Mouse (Mus musculus): ENCODE measurements around the gene Fndc1. TPM values are rescaled to one million over a fixed set of nuclear protein-coding genes. Genes with fewer than 3 reads are reported as not detected.

The Fndc1 gene
- total RNA-seq (2021): 10 to 100 TPM; 11.1 to 12.4 TPM

GRCm38 (mm10) chr17:7826819-7827515, at the start of gene Fndc1:
Gene Fndc1 (minus strand): TSS chr17:7827302.
- peak; percentile 61 to 81 for DNase-seq (ENCODE audit: extremely low spot score in 1 of 2, low spot score in 1 of 2)

DNA sequence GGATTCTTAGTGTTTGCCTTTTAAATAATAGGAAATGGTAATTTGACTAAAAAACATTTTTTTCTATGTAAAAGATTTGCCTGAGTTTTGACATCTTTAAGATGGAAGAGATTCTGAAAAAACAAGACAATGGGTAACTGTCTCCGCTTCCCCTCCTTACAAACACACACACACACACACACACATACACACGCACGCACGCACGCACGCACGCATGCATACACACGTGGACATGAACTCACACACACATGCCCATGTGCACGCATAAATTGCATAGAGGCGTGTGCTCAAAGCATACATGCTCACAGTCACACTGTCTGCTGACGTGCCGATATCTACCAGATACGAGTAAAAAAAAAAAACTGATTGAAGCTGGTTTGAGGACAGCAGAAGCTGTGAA, 49.4 kb upstream of the Fndc1 start:
- DNase-seq (ENCODE audit: extremely low spot score in 1 of 2, low spot score in 1 of 2): no peak

- no peak for DNase-seq (ENCODE audit: extremely low spot score in 1 of 2, low spot score in 1 of 2)
These were observed 48.9 kb upstream of the Fndc1 start for GRCm38 (mm10) chr17:7875941-7876461.

GRCm38 (mm10) chr17:7874776-7875531, 47.9 kb upstream of the Fndc1 start:
- DNase-seq (ENCODE audit: extremely low spot score in 1 of 2, low spot score in 1 of 2): no peak

DNA sequence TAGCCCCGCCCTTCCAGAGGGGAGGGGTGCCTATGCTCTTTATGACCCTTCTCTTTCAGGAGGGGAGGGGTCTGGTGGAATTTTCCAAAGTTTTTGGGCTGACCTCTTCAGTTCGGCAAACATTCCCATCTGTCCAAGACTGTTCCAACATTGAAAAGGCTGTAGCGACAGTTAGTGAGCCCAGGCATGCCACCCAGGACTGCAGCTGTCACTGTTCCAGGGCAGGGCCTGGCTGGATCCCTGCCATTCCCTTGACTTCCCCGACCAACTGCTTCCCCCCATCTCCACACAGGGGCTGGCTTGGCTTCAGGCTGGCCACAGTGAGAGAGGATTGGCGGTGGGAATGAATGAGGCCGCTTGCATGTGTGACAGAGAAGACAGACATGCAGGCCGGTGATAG, 46.3 kb upstream of the Fndc1 start:
- no peak for DNase-seq (ENCODE audit: extremely low spot score in 1 of 2, low spot score in 1 of 2)

- no peak for DNase-seq (ENCODE audit: extremely low spot score in 1 of 2, low spot score in 1 of 2)
These were observed 44.7 kb upstream of the Fndc1 start for GRCm38 (mm10) chr17:7871800-7872199.

GRCm38 (mm10) chr17:7870862-7871605, 43.9 kb upstream of the Fndc1 start:
- DNase-seq (ENCODE audit: extremely low spot score in 1 of 2, low spot score in 1 of 2): no peak

DNA sequence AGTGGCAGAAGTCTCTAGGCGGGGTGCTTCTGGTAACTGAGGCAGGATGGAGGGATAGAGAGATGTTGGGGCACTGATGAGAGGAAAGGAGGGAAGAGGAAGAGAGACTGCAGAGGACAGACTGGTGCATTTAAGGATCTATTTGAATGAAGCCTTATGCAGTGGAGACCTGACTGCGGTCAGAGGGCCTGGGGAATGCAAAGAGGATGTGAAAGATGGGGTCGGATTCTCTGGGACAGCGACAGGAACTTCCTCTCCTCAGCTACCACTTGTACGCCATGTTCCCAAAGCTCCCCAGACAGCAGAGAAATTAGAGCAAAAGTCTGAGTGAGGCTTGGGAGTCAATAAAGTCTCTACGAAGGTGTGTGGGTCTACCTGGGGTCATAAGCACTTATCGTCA, 42.0 kb upstream of the Fndc1 start:
- DNase-seq (ENCODE audit: extremely low spot score in 1 of 2, low spot score in 1 of 2): no peak

DNA sequence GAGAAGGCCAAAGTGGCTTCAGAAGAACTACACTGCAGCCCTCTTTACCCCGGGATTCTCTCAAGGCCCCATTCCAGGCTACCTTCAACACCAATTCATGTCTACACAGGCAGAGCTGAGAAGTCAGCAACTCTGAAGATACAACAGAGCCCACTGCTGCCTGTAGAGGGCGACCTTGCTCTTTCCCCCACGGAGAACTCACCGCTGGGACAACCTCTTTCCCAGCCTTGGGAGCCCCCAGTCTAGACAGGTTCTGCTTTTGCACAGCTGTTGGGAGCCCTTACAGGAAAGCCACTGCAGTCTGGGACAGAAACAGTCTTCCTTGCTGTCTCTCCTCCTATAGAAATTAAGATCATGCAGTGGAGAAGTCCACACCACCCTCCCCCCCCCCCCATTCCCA, 41.5 kb upstream of the Fndc1 start:
- peak; percentile 61 to 89 for DNase-seq (ENCODE audit: extremely low spot score in 1 of 2, low spot score in 1 of 2)

- DNase-seq (ENCODE audit: extremely low spot score in 1 of 2, low spot score in 1 of 2): peak in 1 of 2 experiments; percentile 40
These were observed 37.6 kb upstream of the Fndc1 start for GRCm38 (mm10) chr17:7864740-7865139.

DNA sequence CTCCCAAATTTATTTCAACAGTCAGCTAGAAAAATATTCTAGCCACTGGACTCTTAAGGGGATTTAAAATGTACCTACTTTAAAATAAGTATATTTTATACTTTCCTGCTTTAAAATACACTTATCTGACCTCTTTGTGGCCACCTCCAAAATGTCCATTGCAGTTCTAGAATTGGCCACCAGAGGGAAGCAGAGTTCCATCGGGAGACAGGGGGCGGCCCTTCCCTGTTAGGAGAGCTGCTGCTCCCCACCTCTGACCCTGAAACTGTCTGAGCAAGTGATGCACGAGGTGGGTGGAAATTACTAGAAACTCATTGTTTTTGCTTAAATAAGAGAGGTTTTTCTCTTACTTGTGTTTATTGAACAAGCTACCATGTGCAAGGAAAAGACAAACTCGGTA, 36.6 kb upstream of the Fndc1 start:
- DNase-seq (ENCODE audit: extremely low spot score in 1 of 2, low spot score in 1 of 2): peak; percentile 64 to 93

DNA sequence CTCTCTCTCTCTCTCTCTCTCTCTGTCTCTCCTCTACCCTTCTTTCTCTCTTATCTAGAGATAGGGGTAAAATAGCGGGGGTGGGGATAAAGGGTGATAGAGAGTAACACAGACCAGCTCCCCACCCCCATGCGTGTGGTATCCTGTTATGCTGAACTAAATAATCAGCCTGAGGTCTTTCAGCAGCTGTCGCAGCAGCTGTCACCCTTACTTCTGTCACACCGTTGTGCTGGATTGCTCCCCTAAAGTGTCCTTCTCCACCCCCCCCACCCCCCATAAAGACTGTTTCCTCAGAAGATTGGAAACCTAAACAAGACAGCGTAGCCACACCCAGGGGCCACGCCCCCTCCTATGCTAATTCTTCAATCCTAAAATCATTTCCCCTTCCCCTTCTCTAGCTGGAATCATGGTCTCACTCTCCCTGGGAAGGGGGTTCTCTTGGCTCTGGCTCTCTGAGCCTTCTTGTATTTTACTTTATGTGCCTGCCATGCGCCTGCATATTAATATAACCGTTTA, 33.8 kb upstream of the Fndc1 start:
- no peak for DNase-seq (ENCODE audit: extremely low spot score in 1 of 2, low spot score in 1 of 2)

- DNase-seq (ENCODE audit: extremely low spot score in 1 of 2, low spot score in 1 of 2): no peak
These were observed 30.6 kb upstream of the Fndc1 start for GRCm38 (mm10) chr17:7857658-7858057.

DNA sequence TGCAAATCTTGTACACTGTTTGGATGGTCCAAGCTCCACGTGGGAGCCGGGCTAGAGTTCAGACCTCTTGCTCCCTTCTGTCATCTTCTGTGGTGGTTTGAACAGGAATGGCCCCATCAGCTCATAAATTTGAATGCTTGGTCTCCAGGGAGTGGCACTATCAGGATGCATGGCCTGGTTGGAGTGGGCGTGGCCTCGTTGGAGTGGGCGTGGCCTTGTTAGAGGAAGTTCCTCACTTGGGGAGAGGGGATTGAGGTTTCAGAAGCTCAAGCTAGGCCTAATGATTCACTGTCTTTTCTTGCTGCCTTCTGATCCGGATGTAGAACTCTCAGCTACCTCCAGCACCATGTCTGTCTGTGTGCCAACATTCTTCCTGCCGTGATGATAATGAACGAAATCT, 28.7 kb upstream of the Fndc1 start:
- DNase-seq (ENCODE audit: extremely low spot score in 1 of 2, low spot score in 1 of 2): no peak

DNA sequence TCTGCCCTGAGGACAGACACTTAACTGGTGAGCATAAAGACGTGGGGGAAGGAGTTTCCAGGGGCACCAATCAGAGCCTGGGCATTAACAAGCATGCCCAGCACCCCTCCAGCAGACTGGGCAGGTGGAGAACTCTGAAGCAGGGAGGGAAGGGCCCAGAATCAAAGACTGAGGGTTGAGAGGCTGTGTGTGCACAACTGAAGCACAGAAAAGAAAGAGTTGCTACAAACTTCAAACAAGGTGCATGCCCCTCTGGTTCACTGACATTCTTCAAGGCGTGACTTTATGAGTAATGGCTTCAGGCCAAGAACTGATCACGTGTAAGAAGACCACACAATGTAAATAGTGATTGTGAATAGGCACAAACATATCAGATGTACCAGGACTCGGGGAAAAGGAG, 24.9 kb upstream of the Fndc1 start:
- no peak for DNase-seq (ENCODE audit: extremely low spot score in 1 of 2, low spot score in 1 of 2)

GRCm38 (mm10) chr17:7851527-7851926, 24.4 kb upstream of the Fndc1 start:
- DNase-seq (ENCODE audit: extremely low spot score in 1 of 2, low spot score in 1 of 2): no peak

DNA sequence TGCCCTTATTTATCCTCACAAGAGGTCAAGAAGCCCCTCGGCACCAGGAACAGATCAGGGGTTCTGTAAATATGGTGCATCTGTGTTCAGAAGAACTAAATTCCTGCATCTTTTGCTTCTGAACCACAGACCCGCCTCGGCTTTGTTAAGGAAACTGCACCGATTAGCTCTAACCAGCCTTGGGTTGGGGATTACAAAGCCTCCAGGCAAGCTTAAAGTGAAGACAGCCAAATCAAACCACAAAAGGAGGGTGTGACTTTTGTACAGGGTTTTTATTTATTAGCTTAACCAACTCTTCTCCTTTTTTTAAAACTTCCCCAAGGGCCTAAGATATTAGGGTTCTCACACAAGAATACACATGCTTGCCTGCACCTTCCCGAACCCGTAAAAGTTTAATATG, 23.1 kb upstream of the Fndc1 start:
- no peak for DNase-seq (ENCODE audit: extremely low spot score in 1 of 2, low spot score in 1 of 2)

DNA sequence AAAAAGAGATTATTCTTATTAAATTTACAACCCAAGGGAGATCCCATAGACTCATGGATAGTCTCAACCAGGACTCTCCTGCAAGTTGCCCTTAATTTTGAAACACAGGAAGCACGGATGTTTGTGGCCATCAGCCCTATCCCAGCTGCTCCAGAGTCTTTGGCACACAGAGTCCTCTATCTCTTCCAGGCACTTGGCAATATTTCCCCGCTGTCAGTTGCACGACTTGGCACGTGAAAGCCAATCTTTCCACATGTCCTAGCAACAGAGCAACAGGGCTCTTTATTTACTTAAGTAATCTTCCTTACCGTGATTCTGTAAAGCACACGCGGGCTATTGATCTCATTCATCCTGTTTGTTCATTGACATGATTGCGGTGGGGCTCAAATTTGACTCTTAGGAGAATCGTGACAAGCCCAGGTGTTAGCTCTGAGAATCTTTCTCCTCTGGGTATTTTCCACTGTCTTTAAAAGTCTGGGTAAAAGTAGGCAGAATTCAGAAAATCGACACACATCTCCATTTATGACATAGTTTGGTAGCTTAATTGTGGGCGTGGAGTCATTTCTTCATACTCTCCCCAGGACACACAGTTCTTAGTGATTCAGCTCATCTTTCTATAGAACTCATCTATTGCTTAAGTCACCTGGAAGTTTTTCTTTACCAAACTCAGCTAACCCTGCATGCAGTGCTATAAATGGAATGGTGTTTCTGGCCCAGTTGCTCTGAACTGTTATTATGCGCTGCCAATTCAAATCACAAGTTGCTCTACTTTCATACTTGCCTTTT, 13.6 kb upstream of the Fndc1 start:
- no peak for DNase-seq (ENCODE audit: extremely low spot score in 1 of 2, low spot score in 1 of 2)

DNA sequence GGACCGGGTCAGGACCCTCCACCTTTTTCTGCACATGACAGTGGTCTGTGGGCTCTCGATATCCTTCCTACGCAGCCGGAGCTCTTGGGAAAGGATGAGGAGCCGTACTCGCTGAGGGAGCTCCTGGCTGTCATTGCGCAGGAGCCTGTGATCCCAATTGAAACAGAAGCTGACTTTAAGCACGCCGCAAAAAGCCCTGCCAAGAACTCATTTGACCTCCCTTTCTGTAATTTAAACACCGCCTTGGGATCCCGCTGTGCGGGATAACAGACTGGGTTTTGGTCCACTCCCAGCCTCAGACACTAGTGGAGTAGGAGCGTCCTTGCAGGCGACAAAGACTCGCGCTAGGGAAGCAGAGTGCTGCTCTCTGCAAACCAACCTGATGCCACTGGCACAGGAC, 484 bp upstream of the Fndc1 start:
- DNase-seq (ENCODE audit: extremely low spot score in 1 of 2, low spot score in 1 of 2): peak in 1 of 2 experiments; percentile 22

- no peak for DNase-seq (ENCODE audit: extremely low spot score in 1 of 2, low spot score in 1 of 2)
These were observed 1.7 kb downstream of the Fndc1 start for GRCm38 (mm10) chr17:7825416-7825815.
